Mouse (Mus musculus): ENCODE results near the gene Nedd9.

The Nedd9 gene

GRCm38 (mm10) chr13:41350589-41350988, 136.6 kb downstream of the Nedd9 start:
- no peak for DNase-seq (ENCODE audit: extremely low spot score, low read depth, low spot score)

- no peak for DNase-seq (ENCODE audit: extremely low spot score, low read depth, low spot score)
Measured at GRCm38 (mm10) chr13:41349770-41350169, 137.4 kb downstream of the Nedd9 start.

- no peak for DNase-seq (ENCODE audit: extremely low spot score, low read depth, low spot score)
Measured at GRCm38 (mm10) chr13:41345756-41346155, 141.4 kb downstream of the Nedd9 start.

GRCm38 (mm10) chr13:41345306-41345705, 141.9 kb downstream of the Nedd9 start:
- no peak for DNase-seq (ENCODE audit: extremely low spot score, low read depth, low spot score)

GRCm38 (mm10) chr13:41343887-41344266, 143.3 kb downstream of the Nedd9 start:
- DNase-seq (ENCODE audit: extremely low spot score, low read depth, low spot score), result no peak

- DNase-seq (ENCODE audit: extremely low spot score, low read depth, low spot score), result no peak
Measured at GRCm38 (mm10) chr13:41343163-41343886, 143.8 kb downstream of the Nedd9 start.

- no peak for DNase-seq (ENCODE audit: extremely low spot score, low read depth, low spot score)
Measured at GRCm38 (mm10) chr13:41341422-41341821, 145.7 kb downstream of the Nedd9 start.

- DNase-seq (ENCODE audit: extremely low spot score, low read depth, low spot score), result no peak
Measured at GRCm38 (mm10) chr13:41339653-41340351, 147.4 kb downstream of the Nedd9 start.

GRCm38 (mm10) chr13:41339195-41339594, 148.0 kb downstream of the Nedd9 start:
- DNase-seq (ENCODE audit: extremely low spot score, low read depth, low spot score), result no peak

GRCm38 (mm10) chr13:41337407-41337806, 149.8 kb downstream of the Nedd9 start:
- no peak for DNase-seq (ENCODE audit: extremely low spot score, low read depth, low spot score)

GRCm38 (mm10) chr13:41336260-41336659, 150.9 kb downstream of the Nedd9 start:
- no peak for DNase-seq (ENCODE audit: extremely low spot score, low read depth, low spot score)

- DNase-seq (ENCODE audit: extremely low spot score, low read depth, low spot score), result no peak
Measured at GRCm38 (mm10) chr13:41335767-41336166, 151.4 kb downstream of the Nedd9 start.

GRCm38 (mm10) chr13:41334641-41335000, 152.5 kb downstream of the Nedd9 start:
- no peak for DNase-seq (ENCODE audit: extremely low spot score, low read depth, low spot score)

GRCm38 (mm10) chr13:41333889-41334640, 153.1 kb downstream of the Nedd9 start:
- DNase-seq (ENCODE audit: extremely low spot score, low read depth, low spot score), result no peak

- no peak for DNase-seq (ENCODE audit: extremely low spot score, low read depth, low spot score)
Measured at GRCm38 (mm10) chr13:41331671-41332340, 155.4 kb downstream of the Nedd9 start.

- DNase-seq (ENCODE audit: extremely low spot score, low read depth, low spot score), result no peak
Measured at GRCm38 (mm10) chr13:41330589-41331345, 156.4 kb downstream of the Nedd9 start.

GRCm38 (mm10) chr13:41330051-41330450, 157.1 kb downstream of the Nedd9 start:
- no peak for DNase-seq (ENCODE audit: extremely low spot score, low read depth, low spot score)

GRCm38 (mm10) chr13:41328481-41328880, 158.7 kb downstream of the Nedd9 start:
- no peak for DNase-seq (ENCODE audit: extremely low spot score, low read depth, low spot score)

GRCm38 (mm10) chr13:41327546-41327945, 159.6 kb downstream of the Nedd9 start:
- no peak for DNase-seq (ENCODE audit: extremely low spot score, low read depth, low spot score)

GRCm38 (mm10) chr13:41326134-41326533, 161.0 kb downstream of the Nedd9 start:
- no peak for DNase-seq (ENCODE audit: extremely low spot score, low read depth, low spot score)

GRCm38 (mm10) chr13:41325346-41325745, 161.8 kb downstream of the Nedd9 start:
- no peak for DNase-seq (ENCODE audit: extremely low spot score, low read depth, low spot score)

All from hindlimb bud, embryonic 11.5 days (tissue).